Mouse (Mus musculus) urinary bladder, postnatal 10 days (tissue): ENCODE measurements around the gene Aldh16a1.
"Not testable (repeated sequence)": the region's sequence is repeated elsewhere in the genome, so short reads cannot be mapped to it uniquely, and the experiment has no call there.

Source experiments
- DNase-seq: peaks from one replicate; pipeline ENCODE4 v3.0.0; 2022; ENCODE audit warnings: low spot score

Aldh16a1 gene

GRCm38 (mm10) chr7:45134544-45135026 lies 19.8 kb downstream of the Aldh16a1 start:
- no peak for DNase-seq

GRCm38 (mm10) chr7:45133446-45134159 lies 20.8 kb downstream of the Aldh16a1 start:
- DNase-seq = no peak

GRCm38 (mm10) chr7:45131850-45132249 lies 22.5 kb downstream of the Aldh16a1 start:
- DNase-seq = no peak

GRCm38 (mm10) chr7:45129776-45130512 lies 24.4 kb downstream of the Aldh16a1 start:
- no peak for DNase-seq

GRCm38 (mm10) chr7:45129318-45129717 lies 25.1 kb downstream of the Aldh16a1 start:
- DNase-seq = no peak

- peak; percentile 88 for DNase-seq
These were observed 25.6 kb downstream of the Aldh16a1 start, which contains the start of gene Rpl13a for GRCm38 (mm10) chr7:45128624-45129246. Gene Rpl13a, minus strand, starts transcription at chr7:45128761.

GRCm38 (mm10) chr7:45127700-45128224 lies 26.6 kb downstream of the Aldh16a1 start:
- DNase-seq = no peak

GRCm38 (mm10) chr7:45126844-45127699 lies 27.3 kb downstream of the Aldh16a1 start:
- DNase-seq = no peak

- DNase-seq = no peak
These were observed 28.1 kb downstream of the Aldh16a1 start for GRCm38 (mm10) chr7:45126147-45126843.

- DNase-seq = not testable (repeated sequence)
These were observed 28.7 kb downstream of the Aldh16a1 start for GRCm38 (mm10) chr7:45125649-45126048.

- no peak for DNase-seq
These were observed 29.2 kb downstream of the Aldh16a1 start for GRCm38 (mm10) chr7:45125144-45125600.

- peak; percentile 98 for DNase-seq
These were observed 29.9 kb downstream of the Aldh16a1 start, which contains the start of gene Rps11 for GRCm38 (mm10) chr7:45124224-45125143. Gene Rps11, minus strand, starts transcription at chr7:45124439.

- no peak for DNase-seq
These were observed 31.2 kb downstream of the Aldh16a1 start for GRCm38 (mm10) chr7:45123186-45123570.

GRCm38 (mm10) chr7:45122561-45123185 lies 31.7 kb downstream of the Aldh16a1 start:
- DNase-seq = no peak

GRCm38 (mm10) chr7:45121966-45122365 lies 32.4 kb downstream of the Aldh16a1 start:
- no peak for DNase-seq

- no peak for DNase-seq
These were observed 33.0 kb downstream of the Aldh16a1 start for GRCm38 (mm10) chr7:45121404-45121803.

- DNase-seq = no peak
These were observed 34.3 kb downstream of the Aldh16a1 start for GRCm38 (mm10) chr7:45119780-45120709.

- DNase-seq = no peak
These were observed 36.0 kb downstream of the Aldh16a1 start for GRCm38 (mm10) chr7:45118336-45118735.
